Mouse (Mus musculus) C2C12 (cell line): Measurements from ENCODE around the gene Dbn1. TPM values are rescaled to one million over a fixed set of nuclear protein-coding genes. Genes with fewer than 3 reads are reported as not detected.

Experiments
- H3K27me3 ChIP-seq: one replicate; pipeline ENCODE4 v1.6.1; 2011; ENCODE audit not compliant: control insufficient read depth, insufficient read depth, insufficient read length
- H3K36me3 ChIP-seq: one replicate; pipeline ENCODE4 v1.6.1; 2011; ENCODE audit not compliant: control insufficient read depth, insufficient read depth
- H3K4me3 ChIP-seq: one replicate; pipeline ENCODE4 v1.5.1; 2011; ENCODE audit warnings: mild to moderate bottlenecking, control low read depth; ENCODE audit not compliant: poor library complexity, insufficient read depth, severe bottlenecking
- H3K79me2 ChIP-seq: one replicate; pipeline ENCODE4 v1.6.1; 2011; ENCODE audit not compliant: control insufficient read depth, insufficient read depth
- H3K79me3 ChIP-seq: one replicate; pipeline ENCODE4 v1.6.1; 2011; ENCODE audit warnings: low read depth, control low read depth
- H3ac ChIP-seq: one replicate; pipeline ENCODE3; 2011; ENCODE audit warnings: low read depth; ENCODE audit not compliant: control insufficient read depth, insufficient read length
- CEBPB ChIP-seq: IDR thresholded peaks from one replicate; pipeline ENCODE4 v1.6.1; 2011; ENCODE audit warnings: low read depth, mild to moderate bottlenecking, control low read depth, moderate library complexity
- CTCF ChIP-seq: IDR thresholded peaks from one replicate; pipeline ENCODE4 v1.5.1; 2011; ENCODE audit not compliant: control insufficient read depth, insufficient read depth, insufficient read length
- FOSL1 ChIP-seq: IDR thresholded peaks from one replicate; pipeline ENCODE4 v1.8.0; 2011; ENCODE audit warnings: mild to moderate bottlenecking, low read length; ENCODE audit not compliant: poor library complexity, insufficient read depth, severe bottlenecking
- MAX ChIP-seq: IDR thresholded peaks from one replicate; pipeline ENCODE4 v1.6.1; 2011; ENCODE audit warnings: mild to moderate bottlenecking, control low read depth
- MYOD1 ChIP-seq: IDR thresholded peaks from one replicate; pipeline ENCODE4 v1.6.1; 2011; ENCODE audit warnings: low read depth; ENCODE audit not compliant: control insufficient read depth, insufficient read length
- MYOG ChIP-seq: IDR thresholded peaks from one replicate; pipeline ENCODE4 v1.6.1; 2011; ENCODE audit not compliant: control insufficient read depth, insufficient read length; ENCODE audit errors: extremely low read depth
- USF1 ChIP-seq: IDR thresholded peaks from one replicate; pipeline ENCODE4 v1.6.1; 2011; ENCODE audit warnings: low read depth, mild to moderate bottlenecking, control low read depth, moderate library complexity
- polyA plus RNA-seq: library from polyadenylated mRNA; unstranded; fragments of >200 nt; fragmentation: generic; extraction: Trizol; gene quantifications from one replicate; pipeline ENCODE4 v1.2.1, GENCODE M21; 2012; ENCODE audit warnings: missing spikeins

Gene Dbn1
- polyA plus RNA-seq, 1 experiment: 87.7 TPM

DNA sequence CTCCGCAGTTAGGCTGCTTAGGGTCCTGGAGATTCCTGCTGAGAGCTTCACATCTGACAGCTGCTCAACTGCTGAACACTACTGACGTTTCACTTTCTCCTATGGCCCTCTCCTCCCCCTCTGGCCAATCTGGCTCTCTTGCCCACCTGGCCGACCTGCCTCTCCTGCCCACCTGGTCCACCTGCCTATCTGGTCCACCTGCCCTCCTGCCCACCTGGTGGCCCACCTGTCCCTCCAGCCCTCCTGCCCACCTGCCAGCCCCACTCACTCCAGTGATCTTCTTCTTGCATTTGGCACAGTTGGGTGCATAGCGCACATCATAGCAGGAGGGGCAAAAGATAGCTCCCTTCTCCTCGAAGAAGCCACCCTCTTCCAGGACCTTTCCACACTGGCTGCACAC is 16.5 kb upstream of the Dbn1 start:
- TF ChIP-seq MYOG (no peak), FOSL1 (no peak), USF1 (no peak), MYOD1 (no peak), CTCF (no peak), MAX (no peak), CEBPB (no peak)
- peaks cover 69% of the 10 kb centered on the region for H3K79me2 ChIP-seq
- H3ac ChIP-seq: no peak overlapping the region
- H3K36me3 ChIP-seq: peaks cover 97% of the 10 kb centered on the region
- H3K79me3 ChIP-seq: peaks cover 17% of the 10 kb centered on the region
- H3K27me3 ChIP-seq: no peaks in the 10 kb centered on the region
- H3K4me3 ChIP-seq: no peak overlapping the region

DNA sequence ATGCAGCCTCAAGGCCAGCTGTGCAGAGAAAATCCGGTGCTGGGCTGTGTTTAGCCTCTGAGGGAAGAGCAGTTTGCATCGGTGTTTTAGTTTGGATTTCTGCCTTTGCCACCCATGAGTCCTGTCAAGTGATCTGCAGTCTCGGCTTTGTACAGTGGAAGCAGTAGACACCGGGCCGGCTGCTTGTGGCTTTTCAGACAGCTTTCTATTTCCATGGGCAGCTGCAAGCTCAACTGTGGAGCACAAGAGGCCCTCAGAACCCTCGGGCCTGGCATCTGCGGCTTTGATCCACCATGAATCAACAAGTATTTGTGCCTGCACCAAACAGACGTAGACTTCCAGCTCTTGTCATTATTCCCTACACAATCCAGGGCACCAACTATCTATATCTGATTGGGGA is 14.5 kb upstream of the Dbn1 start:
- Histone ChIP-seq H3ac (no peak overlapping the region), H3K4me3 (no peak overlapping the region), H3K79me3 (peaks cover under 1% of the 10 kb centered on the region), H3K79me2 (peaks cover 49% of the 10 kb centered on the region), H3K36me3 (peaks cover 94% of the 10 kb centered on the region), H3K27me3 (no peaks in the 10 kb centered on the region)
- no peak for TF ChIP-seq FOSL1
- TF ChIP-seq MYOD1: no peak
- no peak for TF ChIP-seq CEBPB
- TF ChIP-seq USF1: no peak
- TF ChIP-seq CTCF: no peak
- no peak for TF ChIP-seq MYOG
- no peak for TF ChIP-seq MAX

DNA sequence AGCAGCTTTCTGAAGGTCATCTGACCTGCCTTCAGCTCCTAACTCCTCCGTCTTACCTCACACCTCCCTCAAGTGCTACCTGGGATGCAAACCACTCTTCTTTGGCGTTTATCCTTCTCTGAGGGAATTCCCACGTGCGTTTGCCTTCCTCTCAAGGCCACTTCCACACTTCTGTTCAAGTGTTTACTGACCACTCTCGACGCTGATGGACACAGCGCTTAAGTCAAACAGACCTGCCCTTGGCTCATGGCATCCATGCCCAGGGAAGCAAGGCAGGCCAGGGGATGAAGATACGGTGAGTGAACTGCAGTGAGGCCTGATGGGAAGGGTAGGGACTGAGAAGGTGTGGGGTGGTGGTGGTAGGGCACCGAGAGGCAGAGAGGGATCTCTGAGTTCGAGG is 12.7 kb upstream of the Dbn1 start:
- Histone ChIP-seq H3K27me3 (no peaks in the 10 kb centered on the region), H3K4me3 (no peak overlapping the region), H3K79me2 (peaks cover 31% of the 10 kb centered on the region), H3ac (no peak overlapping the region), H3K36me3 (peaks cover 86% of the 10 kb centered on the region), H3K79me3 (no peaks in the 10 kb centered on the region)
- TF ChIP-seq CEBPB: no peak
- no peak for TF ChIP-seq USF1
- TF ChIP-seq CTCF: no peak
- no peak for TF ChIP-seq MYOD1
- TF ChIP-seq FOSL1: no peak
- no peak for TF ChIP-seq MAX
- no peak for TF ChIP-seq MYOG

DNA sequence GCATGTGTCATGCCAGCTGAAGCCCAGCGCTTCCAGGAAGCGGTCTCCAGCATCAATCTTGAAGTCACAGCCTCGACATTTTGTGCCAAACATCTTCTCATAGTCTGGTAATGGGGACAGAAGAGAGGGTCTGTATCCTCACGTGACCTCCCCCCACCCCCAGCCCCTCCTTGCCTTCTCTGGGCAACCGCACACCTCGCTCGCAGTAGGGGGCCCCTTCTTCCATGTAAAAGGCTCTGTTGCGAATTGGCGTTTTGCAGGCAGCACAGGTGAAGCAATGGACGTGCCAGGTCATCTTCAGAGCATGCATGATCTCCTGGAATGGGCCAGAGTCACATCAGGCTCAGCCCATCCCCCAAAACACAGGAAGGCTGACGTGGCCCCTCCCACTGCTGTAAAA is 11.0 kb upstream of the Dbn1 start:
- Histone ChIP-seq H3ac (no peak overlapping the region), H3K79me3 (no peaks in the 10 kb centered on the region), H3K27me3 (no peaks in the 10 kb centered on the region), H3K4me3 (no peak overlapping the region), H3K36me3 (peaks cover 69% of the 10 kb centered on the region), H3K79me2 (peaks cover 14% of the 10 kb centered on the region)
- TF ChIP-seq MAX: no peak
- no peak for TF ChIP-seq FOSL1
- TF ChIP-seq MYOG: no peak
- no peak for TF ChIP-seq USF1
- no peak for TF ChIP-seq MYOD1
- TF ChIP-seq CTCF: no peak

DNA sequence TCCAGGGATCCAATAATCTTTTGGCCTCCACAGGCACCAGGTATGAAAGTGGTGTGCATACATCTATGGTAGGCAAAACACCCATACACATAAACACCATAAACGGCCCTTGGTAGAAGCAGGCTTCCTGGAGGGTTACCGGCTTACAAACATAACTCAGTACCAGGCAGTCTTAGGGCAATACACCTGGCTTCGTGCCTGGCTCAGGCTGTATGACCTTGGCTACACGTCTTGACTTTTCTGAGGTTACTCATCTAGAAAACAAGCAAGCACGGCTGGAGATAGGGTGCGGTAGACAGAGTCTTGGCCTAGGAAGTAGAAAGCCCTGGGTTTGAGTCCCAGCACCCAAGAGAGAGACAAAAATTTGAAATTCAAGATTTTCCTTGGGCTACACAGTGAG is 8.8 kb upstream of the Dbn1 start:
- H3K27me3 ChIP-seq: no peaks in the 10 kb centered on the region
- no peaks in the 10 kb centered on the region for H3K79me2 ChIP-seq
- peaks cover 47% of the 10 kb centered on the region for H3K36me3 ChIP-seq
- TF ChIP-seq FOSL1 (no peak), MYOD1 (no peak), CTCF (no peak), MAX (no peak)
- H3ac ChIP-seq: no peak overlapping the region
- H3K79me3 ChIP-seq: no peaks in the 10 kb centered on the region
- no peak overlapping the region for H3K4me3 ChIP-seq

DNA sequence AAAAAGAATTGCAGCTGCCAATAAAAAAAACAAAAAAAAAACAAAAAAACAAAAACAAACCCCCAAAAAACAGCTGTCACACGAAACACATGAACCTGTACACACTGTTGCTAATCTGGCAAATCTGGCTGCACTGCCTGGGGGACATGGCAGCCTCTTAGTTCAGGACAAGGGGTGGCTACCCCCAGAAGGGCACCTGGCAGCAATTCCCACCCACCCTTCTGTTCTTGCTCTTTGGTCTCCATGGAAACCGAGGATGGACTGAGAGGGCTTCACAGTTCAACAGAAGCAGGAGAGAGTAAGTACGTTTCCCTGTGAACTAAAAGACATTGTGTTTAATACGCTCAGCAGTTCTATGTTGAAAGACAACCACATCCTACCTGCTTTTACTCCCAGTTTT is 7.8 kb upstream of the Dbn1 start:
- Histone ChIP-seq H3K79me3 (no peaks in the 10 kb centered on the region), H3K36me3 (peaks cover 38% of the 10 kb centered on the region), H3ac (no peak overlapping the region), H3K79me2 (no peaks in the 10 kb centered on the region), H3K4me3 (no peak overlapping the region), H3K27me3 (no peaks in the 10 kb centered on the region)
- TF ChIP-seq USF1: no peak
- no peak for TF ChIP-seq CEBPB
- TF ChIP-seq FOSL1: no peak
- TF ChIP-seq MYOD1: no peak
